Mouse (Mus musculus) urinary bladder, postnatal 10 days (tissue): ENCODE measurements around the gene Eml3.
A peak's percentile ranks its signal among the peaks of the same experiment; 100 is the strongest.

Experiments
- DNase-seq: peaks from one replicate; pipeline ENCODE4 v3.0.0; 2022; ENCODE audit warnings: low spot score

Gene Eml3

DNA sequence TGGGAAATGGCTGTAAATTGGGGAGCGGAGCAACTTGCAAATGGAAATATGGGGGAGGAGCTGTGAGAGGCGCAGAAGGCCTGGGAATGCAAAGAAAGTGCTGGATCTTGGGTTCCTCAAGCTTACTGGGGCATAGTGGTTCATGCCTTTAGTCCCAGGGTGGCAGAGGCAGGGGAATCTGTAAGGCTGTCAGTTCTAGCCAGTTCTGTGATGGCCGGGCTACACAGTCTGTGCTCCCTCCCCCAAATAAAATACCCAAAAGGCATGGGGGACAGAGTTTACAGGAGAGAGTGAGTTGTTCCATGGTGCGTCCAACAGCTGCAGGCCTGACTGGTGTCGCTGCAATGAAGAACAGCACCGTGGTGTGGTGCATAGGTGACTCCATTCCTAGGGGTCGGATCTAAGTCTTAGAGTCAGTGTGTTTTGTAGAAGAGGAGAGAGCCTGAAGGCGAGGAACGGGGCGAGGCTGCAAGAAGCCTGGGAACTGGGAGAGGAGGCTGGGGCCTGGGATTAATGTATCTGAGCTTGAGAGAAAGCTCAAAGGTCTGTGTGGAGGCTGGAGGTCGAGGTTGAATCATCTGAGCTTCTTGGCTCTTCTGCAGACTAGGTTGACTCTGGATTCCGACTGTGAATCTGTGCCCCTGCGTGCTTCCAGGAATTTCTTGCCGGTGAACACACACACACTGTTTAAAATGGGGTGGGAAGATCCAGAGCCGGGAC is 59.2 kb downstream of the Eml3 start:
- DNase-seq, result no peak

- DNase-seq, result no peak
Measured at GRCm38 (mm10) chr19:8989066-8989566, 59.8 kb downstream of the Eml3 start, which contains the start of gene Ahnak. TSS of gene Ahnak (plus strand) at chr19:8989284.

GRCm38 (mm10) chr19:8989567-8990431 is 60.4 kb downstream of the Eml3 start:
- DNase-seq, result peak; percentile 86

- no peak for DNase-seq
Measured at GRCm38 (mm10) chr19:8990432-8991102, 61.2 kb downstream of the Eml3 start.
